Mouse (Mus musculus) cerebral cortex, adult 2 months (tissue): ENCODE results near the gene Pdk3.

Experiments used
- WGBS: fragments of 180-500 bp; shearing (Covaris S2); methylation state at CpG from one replicate; pipeline ENCODE4 v1.1.7; 2018; 5-methylcytosine and 5-hydroxymethylcytosine counted together

The Pdk3 gene

DNA sequence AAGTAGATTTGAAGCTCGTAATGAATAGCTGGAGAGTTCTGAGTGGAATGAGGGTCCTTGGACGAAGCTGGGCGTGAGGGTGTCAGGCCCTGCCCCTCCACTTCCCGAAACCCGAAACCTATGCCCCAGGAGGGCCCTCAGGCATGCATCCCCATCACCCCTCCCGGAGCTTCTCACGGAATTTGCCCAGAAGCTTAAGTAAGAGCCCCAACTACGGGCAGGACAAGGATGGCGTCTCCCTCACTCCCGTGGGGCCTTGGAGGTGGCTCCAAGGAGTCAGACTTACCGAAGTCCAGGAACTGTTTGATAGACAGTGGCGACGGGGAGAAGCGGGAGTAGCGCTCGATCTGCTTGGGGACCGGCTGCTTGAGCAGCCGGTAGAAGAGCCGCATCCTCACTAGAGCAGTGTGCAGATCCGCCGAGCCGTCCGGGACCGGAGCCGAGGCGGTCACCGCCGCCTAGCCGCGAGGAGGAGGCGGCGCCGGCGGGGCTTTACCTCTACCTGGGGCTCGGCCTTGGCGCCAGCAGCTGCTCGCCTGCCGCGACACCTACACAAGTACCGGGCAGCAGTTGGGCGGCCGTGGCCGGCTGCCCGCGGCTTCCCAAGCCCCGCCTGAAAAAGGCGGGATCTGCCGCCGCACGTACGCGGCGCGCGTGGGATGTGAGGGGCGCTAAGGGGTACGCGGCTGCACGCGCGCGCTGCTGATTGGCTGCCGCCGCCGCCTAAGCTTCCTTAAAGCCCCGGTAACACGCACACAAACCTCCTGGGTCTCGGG is at the start of gene Pdk3:
Gene Pdk3, minus strand, starts transcription at position 641 of the 776 bp plus-strand sequence.
- 4% methylated on average over 49 of the region's 68 CpGs for WGBS

- WGBS, result 81% methylated on average over 3 of the region's 3 CpGs
These were observed 45.6 kb upstream of the Pdk3 start for GRCm38 (mm10) chrX:93877634-93878016.

- WGBS, result 89% methylated on average over 7 of the region's 7 CpGs
These were observed 45.1 kb upstream of the Pdk3 start for GRCm38 (mm10) chrX:93876981-93877633.

GRCm38 (mm10) chrX:93863393-93863792 is 31.4 kb upstream of the Pdk3 start:
- WGBS, result 35% methylated on average over 2 of the region's 2 CpGs

- 65% methylated on average over 4 of the region's 4 CpGs for WGBS
These were observed 30.6 kb upstream of the Pdk3 start for GRCm38 (mm10) chrX:93862525-93863086.

DNA sequence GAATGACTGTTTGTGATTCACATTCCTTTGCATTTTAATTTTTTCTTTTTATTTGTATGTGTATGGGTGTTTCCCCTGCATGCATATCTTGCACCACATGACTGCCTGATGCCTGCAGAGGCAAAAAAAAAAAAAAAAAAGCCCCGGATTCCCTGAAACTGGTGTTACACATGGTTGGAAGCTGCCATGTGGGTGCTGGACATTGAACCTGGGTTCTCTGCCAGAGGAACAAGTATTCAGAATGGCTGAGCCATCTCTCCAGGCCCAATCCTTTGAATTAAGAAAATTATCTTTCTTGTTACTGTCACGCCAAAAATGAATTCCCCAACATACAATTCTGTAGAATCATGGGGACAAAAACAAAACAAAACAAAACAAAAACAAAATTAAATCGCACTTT is 25.8 kb upstream of the Pdk3 start:
- WGBS, result 79% methylated on average over 3 of the region's 3 CpGs

DNA sequence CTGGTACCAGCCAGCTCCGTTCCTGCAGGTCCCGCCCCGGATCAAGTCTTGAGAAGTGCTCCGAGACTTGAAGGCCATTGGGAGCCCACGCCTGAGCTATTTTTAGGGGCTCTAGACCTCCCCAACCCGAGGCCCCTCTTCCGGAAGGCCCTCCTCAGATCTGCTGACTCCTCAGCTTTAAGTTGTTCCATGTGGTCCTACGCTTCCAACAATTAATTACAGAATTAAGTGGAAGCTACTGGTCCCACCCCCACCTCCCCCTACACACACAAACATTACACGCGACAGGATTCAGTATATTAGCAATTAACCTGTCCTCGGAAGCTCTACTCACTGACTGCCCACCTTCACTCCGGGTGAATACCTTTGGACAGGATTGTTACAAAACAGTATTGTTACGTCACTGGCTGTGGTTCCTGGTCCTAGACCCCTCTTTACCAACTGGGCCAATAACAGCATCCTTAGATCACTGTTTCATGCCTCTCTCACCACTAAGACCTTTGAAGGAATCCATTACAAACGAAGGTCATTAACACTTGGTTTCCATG is 410 bp upstream of the Pdk3 start:
- 17% methylated on average over 14 of the region's 14 CpGs for WGBS

DNA sequence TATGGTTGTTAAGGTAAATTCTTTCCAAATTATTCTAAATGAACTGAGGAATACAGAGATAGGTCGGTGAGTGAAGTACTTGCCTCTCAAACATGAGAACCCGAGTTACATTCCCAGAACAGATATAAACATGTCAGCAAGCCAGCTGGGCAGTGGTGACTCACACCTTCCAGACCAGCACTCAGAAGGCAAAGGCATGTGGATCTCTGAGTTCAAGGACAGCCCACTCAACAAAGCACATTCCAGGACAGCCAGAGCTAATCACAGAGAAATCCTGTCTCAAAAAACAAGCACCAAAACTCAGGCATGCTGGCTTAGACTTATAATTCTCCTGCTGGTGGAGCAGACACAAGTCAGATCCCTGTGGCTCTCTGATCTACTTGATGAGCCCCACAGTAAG is 6.2 kb downstream of the Pdk3 start:
- WGBS, result 47% methylated on average over 2 of the region's 2 CpGs

- WGBS, result 90% methylated on average over 1 of the region's 1 CpGs
These were observed 24.0 kb downstream of the Pdk3 start for GRCm38 (mm10) chrX:93808040-93808439.

- 94% methylated on average over 1 of the region's 1 CpGs for WGBS
These were observed 42.4 kb downstream of the Pdk3 start for GRCm38 (mm10) chrX:93789562-93789961.

DNA sequence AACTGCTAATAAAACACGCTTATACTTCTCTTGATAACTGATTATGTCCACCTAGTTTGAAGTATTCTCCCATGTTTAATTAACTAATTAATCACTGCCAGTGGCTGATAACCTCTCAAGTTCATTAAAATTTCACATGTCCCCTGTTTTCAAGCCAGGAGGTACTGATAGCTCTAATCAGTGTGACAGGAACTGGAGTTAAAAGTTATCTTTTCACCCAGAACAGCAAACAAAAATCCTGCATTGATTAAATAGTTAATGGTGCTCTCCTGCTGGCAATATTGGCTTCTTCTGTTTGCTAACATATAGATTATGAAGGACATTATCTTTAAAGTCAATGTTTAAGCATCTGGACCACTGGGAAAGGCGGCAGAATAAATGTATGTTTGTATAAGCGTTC is 71.2 kb downstream of the Pdk3 start:
- 97% methylated on average over 3 of the region's 3 CpGs for WGBS

- 54% methylated on average over 7 of the region's 7 CpGs for WGBS
These were observed 75.0 kb downstream of the Pdk3 start for GRCm38 (mm10) chrX:93756867-93757455.

DNA sequence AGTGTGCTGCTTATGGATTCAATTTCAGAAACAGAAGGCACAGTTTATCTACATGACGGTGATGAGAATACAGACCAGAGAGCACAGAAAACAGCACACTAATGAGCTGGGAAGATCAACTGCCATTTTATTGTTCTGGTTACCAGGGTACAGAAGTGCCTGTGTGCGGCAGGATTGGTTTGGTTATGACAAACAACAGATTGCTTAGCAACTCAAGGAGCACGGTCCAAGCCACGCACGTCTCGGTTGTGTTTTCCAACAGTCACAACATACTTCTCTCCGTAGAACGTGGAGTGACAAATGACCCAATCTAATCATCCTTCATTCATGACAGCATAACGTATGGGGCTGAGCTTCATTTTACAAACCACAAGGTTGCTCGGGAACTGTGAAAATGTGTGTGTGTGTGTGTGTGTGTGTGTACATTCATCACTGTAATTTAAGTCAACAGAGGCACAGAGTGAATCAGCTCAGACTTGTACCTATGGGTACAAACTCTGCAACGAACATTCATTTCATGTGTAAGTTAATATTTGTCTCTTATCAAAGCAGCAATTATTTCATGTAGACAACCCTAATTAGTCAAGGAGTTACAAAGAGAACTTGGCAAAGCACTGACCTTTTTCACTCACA is 76.7 kb downstream of the Pdk3 start:
- 74% methylated on average over 11 of the region's 11 CpGs for WGBS

- 98% methylated on average over 6 of the region's 6 CpGs for WGBS
These were observed 81.4 kb downstream of the Pdk3 start for GRCm38 (mm10) chrX:93750566-93750965.

DNA sequence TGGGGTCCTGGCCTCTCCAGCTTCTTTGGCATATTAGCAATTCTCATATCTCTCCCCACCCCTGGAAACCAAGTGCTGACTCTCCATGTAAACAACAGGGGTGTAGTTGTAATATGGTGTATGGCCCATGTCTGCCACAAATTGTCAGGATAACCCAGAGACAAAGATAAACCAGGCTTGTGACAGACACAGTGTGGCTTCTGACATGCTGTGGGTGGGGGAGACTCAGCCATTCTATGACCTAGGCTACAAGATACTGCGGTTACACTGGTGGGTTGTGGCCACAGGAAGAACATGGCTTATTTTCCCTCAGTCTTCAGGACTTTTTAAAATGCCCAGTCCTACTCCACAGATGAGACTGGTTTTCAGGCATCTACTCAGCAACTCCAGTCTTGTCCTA is 82.8 kb downstream of the Pdk3 start:
- 94% methylated on average over 1 of the region's 1 CpGs for WGBS

DNA sequence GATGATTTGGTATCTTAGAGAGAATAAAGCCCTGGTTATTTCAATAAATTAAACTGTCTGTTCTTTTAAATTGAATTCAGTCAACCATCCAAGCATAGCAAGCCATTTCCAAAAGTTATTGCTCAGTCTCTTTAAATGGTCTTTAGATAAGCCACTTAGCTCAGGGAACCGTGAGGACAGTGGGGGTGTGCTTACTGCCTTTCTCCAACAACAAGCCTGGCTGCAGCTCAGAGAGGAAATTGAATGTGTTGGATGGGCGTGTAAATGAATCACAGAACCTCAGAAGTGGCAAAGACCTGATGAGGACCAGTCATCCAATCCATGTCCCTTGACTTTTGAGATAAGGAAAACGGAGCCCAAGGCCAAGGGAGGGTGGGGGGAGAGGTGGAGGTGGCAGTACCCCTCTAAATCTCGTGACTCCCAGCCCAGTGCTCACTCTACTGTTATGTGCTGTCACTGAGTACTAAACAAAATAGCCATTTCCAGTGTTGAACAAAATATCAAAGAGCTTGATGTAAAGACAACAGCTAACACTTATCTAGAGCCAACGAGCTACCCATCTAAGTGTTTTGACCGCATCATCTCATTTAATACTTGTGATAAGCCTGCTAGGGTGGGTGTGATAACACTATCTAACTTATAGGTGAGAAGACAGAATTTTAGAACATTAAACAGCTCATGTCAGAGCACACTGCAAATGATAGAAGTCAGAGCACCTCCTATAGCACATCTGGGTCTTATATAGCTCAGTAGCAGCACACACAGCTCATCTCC is 98.8 kb downstream of the Pdk3 start:
- WGBS, result 75% methylated on average over 6 of the region's 6 CpGs

DNA sequence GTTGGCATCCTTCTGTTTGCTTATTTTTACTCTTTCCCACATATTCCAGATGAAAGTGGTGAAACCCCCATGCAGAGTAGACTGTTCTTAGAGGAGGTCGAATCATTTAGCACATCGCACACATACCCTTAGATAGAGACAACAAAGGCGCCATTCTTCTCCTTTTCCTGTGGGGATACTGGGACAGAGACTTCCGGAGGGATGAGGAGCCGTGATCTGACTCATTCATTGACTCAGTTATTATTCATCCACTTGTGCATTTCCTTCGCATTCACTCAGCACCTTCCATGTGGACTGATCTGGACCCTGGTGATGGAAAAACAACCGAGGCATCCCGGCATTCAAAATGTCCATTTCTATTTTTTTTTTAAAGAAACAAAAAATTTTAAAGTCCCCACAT is 101.1 kb downstream of the Pdk3 start:
- WGBS, result 48% methylated on average over 8 of the region's 8 CpGs

GRCm38 (mm10) chrX:93729529-93729928 is 102.5 kb downstream of the Pdk3 start:
- WGBS, result 88% methylated on average over 1 of the region's 1 CpGs
